In the genomic region with DNA sequence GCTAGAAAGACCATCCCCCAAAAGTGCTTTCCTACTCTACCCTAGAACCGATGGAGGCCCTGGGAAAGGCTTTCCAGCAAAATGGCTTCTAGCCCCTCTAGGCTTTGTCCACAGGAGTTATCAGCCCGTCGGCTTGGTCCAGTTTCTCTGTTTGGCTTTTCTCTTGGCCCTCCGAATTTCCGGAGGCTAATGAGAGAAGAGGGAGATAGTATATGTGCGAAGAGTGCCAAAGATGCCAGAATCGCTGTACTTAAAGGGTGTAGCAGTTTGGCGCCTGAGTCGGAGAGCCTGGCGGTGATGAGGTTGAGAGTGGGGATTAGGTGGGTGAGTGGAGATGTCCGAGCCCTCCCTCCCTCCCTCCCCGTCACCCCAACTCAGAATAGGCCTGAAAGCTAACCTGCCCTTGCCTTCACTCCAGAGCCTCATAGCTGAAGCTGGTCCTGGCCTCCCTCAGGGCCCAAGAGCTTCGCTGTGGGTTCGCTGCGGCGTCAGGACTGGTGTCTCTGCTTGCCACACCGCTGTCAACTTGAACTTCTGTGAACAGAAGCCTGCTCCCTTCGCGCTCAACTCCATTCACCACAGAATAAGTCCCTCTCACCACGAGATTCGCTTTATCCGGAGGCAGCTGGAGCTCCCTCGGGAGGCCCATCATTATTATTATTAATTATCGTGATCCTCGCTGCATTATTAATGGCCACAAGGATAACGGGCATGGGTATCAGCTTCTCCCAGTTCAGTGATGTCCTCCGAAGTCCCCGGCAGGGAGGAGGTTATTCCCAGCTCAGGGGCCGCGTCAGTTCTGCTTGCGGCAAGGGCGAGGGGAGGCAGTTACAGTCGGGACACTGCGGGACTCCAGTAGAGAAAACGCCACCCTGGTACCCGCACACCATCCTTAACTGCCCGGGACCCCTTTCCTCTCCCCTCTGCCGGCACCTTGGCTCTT, we compare ENCODE assay signal across 9 mouse cellular contexts. TPM values are rescaled to one million over a fixed set of nuclear protein-coding genes. Genes with fewer than 3 reads are reported as not detected.
DNase-seq lines count a peak whose midpoint lies in the region; ATAC-seq lines count a peak whose summit lies in the region.
"Had no signal": no experiment of that assay in that cellular context is flagged by ENCODE, and none has a peak within 500 bp of the region (broad histone marks: within the 10 kb centered on the region; RNA-seq: fewer than 3 reads in every experiment).

No protein-coding gene starts in this region.

- H3K4me3 ChIP-seq in embryonic facial prominence, embryonic 10.5 days, result peak overlapping the region; percentile 66
- peak overlapping the region; percentile 37 for H3K4me3 ChIP-seq in hindbrain, embryonic 16.5 days (ENCODE audit: low read length)
- peak overlapping the region; percentile 58 for H3K4me3 ChIP-seq in neural tube, embryonic 13.5 days

- peak; percentile 45 to 67 for DNase-seq in cerebellum, adult 18-20 months
- peak; percentile 63 for DNase-seq in embryonic facial prominence, embryonic 10.5 days (ENCODE audit: low spot score)
- no peak for DNase-seq in thymus, postnatal 25 days
- no peak for DNase-seq in layer of hippocampus, adult 8-10 months (ENCODE audit: low spot score in 2 of 2)
- no peak for DNase-seq in urinary bladder, adult 2 months (ENCODE audit: low spot score)
- DNase-seq: adrenal gland, postnatal 10 days had no signal

- peak overlapping the region; percentile 56 for H3K4me2 ChIP-seq in hindbrain, embryonic 16.5 days (ENCODE audit: low read length)
- peak overlapping the region; percentile 62 for H3K4me2 ChIP-seq in neural tube, embryonic 13.5 days

- ATAC-seq in cerebellum, adult (ENCODE audit: insufficient number of reproducible peaks, low FRiP score, low TSS enrichment), result no peak
- ATAC-seq in hindbrain, embryonic 16.5 days, result peak; percentile 34
- ATAC-seq in neural tube, embryonic 13.5 days (ENCODE audit: low read depth), result no peak

- peak overlapping the region; percentile 67 for H3K9ac ChIP-seq in hindbrain, embryonic 16.5 days (ENCODE audit: low read depth, low read length)
- H3K9ac ChIP-seq in neural tube, embryonic 13.5 days, result peak overlapping the region; percentile 64

- peaks cover 99% of the 10 kb centered on the region for H3K27me3 ChIP-seq in embryonic facial prominence, embryonic 10.5 days (replicated peaks; ENCODE audit: low read depth, poor library complexity, severe bottlenecking)
- H3K27me3 ChIP-seq in hindbrain, embryonic 16.5 days (replicated peaks; ENCODE audit: control insufficient read depth, insufficient read depth, low read length), result peaks cover 35% of the 10 kb centered on the region
- H3K27me3 ChIP-seq in neural tube, embryonic 13.5 days, result peaks cover 87% of the 10 kb centered on the region

- 1% methylated on average over 38 of the region's 38 CpGs for WGBS in embryonic facial prominence, embryonic 10.5 days
- 4% methylated on average over 38 of the region's 38 CpGs for WGBS in hindbrain, embryonic 16.5 days
- WGBS in neural tube, embryonic 13.5 days, result 3% methylated on average over 38 of the region's 38 CpGs

- peaks cover 5% of the 10 kb centered on the region; the same call in 1 of the 2 replicates for H3K36me3 ChIP-seq in embryonic facial prominence, embryonic 10.5 days (replicated peaks)
- no peaks in the 10 kb centered on the region for H3K36me3 ChIP-seq in hindbrain, embryonic 16.5 days (ENCODE audit: control insufficient read depth, insufficient read depth, low read length)
- H3K36me3 ChIP-seq in neural tube, embryonic 13.5 days, result no peaks in the 10 kb centered on the region

- no peaks in the 10 kb centered on the region for H3K9me3 ChIP-seq in embryonic facial prominence, embryonic 10.5 days
- no peaks in the 10 kb centered on the region for H3K9me3 ChIP-seq in hindbrain, embryonic 16.5 days (ENCODE audit: control insufficient read depth, low read length)
- H3K9me3 ChIP-seq in neural tube, embryonic 13.5 days, result no peaks in the 10 kb centered on the region

- H3K4me1 ChIP-seq in embryonic facial prominence, embryonic 10.5 days, result peaks cover 32% of the 10 kb centered on the region
- no peaks in the 10 kb centered on the region for H3K4me1 ChIP-seq in hindbrain, embryonic 16.5 days (ENCODE audit: control insufficient read depth, insufficient read depth, low read depth, low read length)
- H3K4me1 ChIP-seq in neural tube, embryonic 13.5 days (replicated peaks), result peaks cover 20% of the 10 kb centered on the region

- peak overlapping the region; percentile 26; the same call in 1 of the 2 replicates for H3K27ac ChIP-seq in embryonic facial prominence, embryonic 10.5 days (replicated peaks)
- H3K27ac ChIP-seq in hindbrain, embryonic 16.5 days (ENCODE audit: low read depth, low read length), result peak overlapping the region; percentile 86
- peak overlapping the region; percentile 77 for H3K27ac ChIP-seq in neural tube, embryonic 13.5 days (replicated peaks)

RNA-seq across cellular contexts. Expression of a gene that starts 7.1 kb away (rescaled TPM):
- 2.2 and 2.4 TPM in 2 replicates for polyA plus RNA-seq in embryonic facial prominence, embryonic 10.5 days (2016; fragmentation: Nextera tagmentation; extraction: Ambion mirVana)
- polyA plus RNA-seq in hindbrain, embryonic 16.5 days (2015; fragmentation: Nextera tagmentation; extraction: Ambion mirVana), result 7.3 and 7.8 TPM in 2 replicates
- polyA plus RNA-seq in neural tube, embryonic 13.5 days (2015; fragmentation: Nextera tagmentation; extraction: Ambion mirVana), result 8.2 and 10.2 TPM in 2 replicates
- 10 to 100 TPM; 15.0 to 20.8 (median 18.6) TPM for total RNA-seq in layer of hippocampus, adult 8-10 months (2022)
- polyA plus RNA-seq in urinary bladder, adult 2 months (2012; rRNA removed), result 0.07 TPM in 1 of 2 replicates, not detected in the other

RNA-seq across cellular contexts. Expression of a gene that starts 8.0 kb away (rescaled TPM):
- polyA plus RNA-seq in embryonic facial prominence, embryonic 10.5 days (2016; fragmentation: Nextera tagmentation; extraction: Ambion mirVana), result 0.31 TPM in 1 of 2 replicates, not detected in the other
- 0.80 and 0.84 TPM in 2 replicates for polyA plus RNA-seq in hindbrain, embryonic 16.5 days (2015; fragmentation: Nextera tagmentation; extraction: Ambion mirVana)
- 0.19 and 0.29 TPM in 2 replicates for polyA plus RNA-seq in neural tube, embryonic 13.5 days (2015; fragmentation: Nextera tagmentation; extraction: Ambion mirVana)
- total RNA-seq in layer of hippocampus, adult 8-10 months (2022), result under 1 TPM in 1 of 4 experiments, not detected in 3; 0.51 TPM
- polyA plus RNA-seq in urinary bladder, adult 2 months (2012; rRNA removed), result not detected in 2 replicates
- total RNA-seq: adrenal gland, postnatal 10 days had no signal

RNA-seq across cellular contexts. Expression of a gene that starts 16.9 kb away (rescaled TPM):
- polyA plus RNA-seq in embryonic facial prominence, embryonic 10.5 days (2016; fragmentation: Nextera tagmentation; extraction: Ambion mirVana), result 6.2 and 6.9 TPM in 2 replicates
- polyA plus RNA-seq in hindbrain, embryonic 16.5 days (2015; fragmentation: Nextera tagmentation; extraction: Ambion mirVana), result 14.9 and 15.2 TPM in 2 replicates
- 8.4 and 8.6 TPM in 2 replicates for polyA plus RNA-seq in neural tube, embryonic 13.5 days (2015; fragmentation: Nextera tagmentation; extraction: Ambion mirVana)
- total RNA-seq in layer of hippocampus, adult 8-10 months (2022), result 1 to 10 TPM; 2.6 to 6.1 (median 4.2) TPM
- not detected in 2 replicates for polyA plus RNA-seq in urinary bladder, adult 2 months (2012; rRNA removed)
- total RNA-seq: adrenal gland, postnatal 10 days had no signal

RNA-seq across cellular contexts. Expression of a gene that starts 31.4 kb away (rescaled TPM):
- polyA plus RNA-seq in embryonic facial prominence, embryonic 10.5 days (2016; fragmentation: Nextera tagmentation; extraction: Ambion mirVana), result 0.50 and 0.56 TPM in 2 replicates
- polyA plus RNA-seq in hindbrain, embryonic 16.5 days (2015; fragmentation: Nextera tagmentation; extraction: Ambion mirVana), result 1.8 and 2.1 TPM in 2 replicates
- 0.46 and 0.62 TPM in 2 replicates for polyA plus RNA-seq in neural tube, embryonic 13.5 days (2015; fragmentation: Nextera tagmentation; extraction: Ambion mirVana)
- under 1 TPM; 0.32 to 0.92 (median 0.55) TPM for total RNA-seq in layer of hippocampus, adult 8-10 months (2022)
- polyA plus RNA-seq in urinary bladder, adult 2 months (2012; rRNA removed), result not detected in 2 replicates
- total RNA-seq: adrenal gland, postnatal 10 days had no signal

RNA-seq across cellular contexts. Expression of a gene that starts 51.8 kb away (rescaled TPM):
- 29.1 and 32.8 TPM in 2 replicates for polyA plus RNA-seq in embryonic facial prominence, embryonic 10.5 days (2016; fragmentation: Nextera tagmentation; extraction: Ambion mirVana)
- polyA plus RNA-seq in hindbrain, embryonic 16.5 days (2015; fragmentation: Nextera tagmentation; extraction: Ambion mirVana), result 31.1 and 33.3 TPM in 2 replicates
- polyA plus RNA-seq in neural tube, embryonic 13.5 days (2015; fragmentation: Nextera tagmentation; extraction: Ambion mirVana), result 28.2 and 32.0 TPM in 2 replicates
- 10 to 100 TPM; 37.4 to 44.9 (median 44.0) TPM for total RNA-seq in layer of hippocampus, adult 8-10 months (2022)
- polyA plus RNA-seq in urinary bladder, adult 2 months (2012; rRNA removed), result 27.3 and 28.3 TPM in 2 replicates

Comparison
In these comparisons a context has a peak if more than half of its experiments do, and no peak if none do; other contexts are left out.
1. DNase-seq: peak in cerebellum, adult 18-20 months (2 of 2) and embryonic facial prominence, embryonic 10.5 days (single experiment); none in thymus, postnatal 25 days (single experiment), layer of hippocampus, adult 8-10 months (0 of 2) and urinary bladder, adult 2 months (single experiment).
2. H3K27ac ChIP-seq: peak in every context shown above with its lines; median percentile 86 in hindbrain, embryonic 16.5 days; 77 in neural tube, embryonic 13.5 days; 26 in embryonic facial prominence, embryonic 10.5 days.
3. Peak in every context shown above with its lines, with median percentiles within 50 percentile points of each other: H3K4me3 ChIP-seq.